26 mouse cellular contexts compared by ENCODE assay signal in the genomic region with DNA sequence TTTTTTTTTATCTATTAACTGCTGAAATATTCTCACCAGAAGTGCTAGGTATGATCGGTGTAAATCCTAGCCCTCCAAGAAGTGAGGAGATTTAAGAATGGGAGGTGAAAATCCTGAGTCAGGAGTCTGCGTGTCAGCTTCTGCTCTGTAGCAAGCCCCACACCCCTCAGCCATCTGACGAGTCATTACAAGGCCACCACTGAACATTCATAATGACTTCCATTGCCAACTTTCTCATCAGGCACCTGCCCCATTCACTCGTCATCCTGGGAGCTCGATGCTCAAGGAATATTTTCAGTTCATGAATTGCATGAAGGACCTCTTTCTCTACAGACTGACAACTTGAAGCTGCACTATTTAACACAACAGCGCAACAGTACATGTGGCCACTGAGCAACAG. TPM values are rescaled to one million over a fixed set of nuclear protein-coding genes. Genes with fewer than 3 reads are reported as not detected.
A peak's percentile ranks its signal among the peaks of the same experiment; 100 is the strongest.
DNase-seq lines count a peak whose midpoint lies in the region.
"Had no signal": no experiment of that assay in that cellular context is flagged by ENCODE, and none has a peak within 500 bp of the region (broad histone marks: within the 10 kb centered on the region; RNA-seq: fewer than 3 reads in every experiment).

No protein-coding gene starts in this region.

- H3K27me3 ChIP-seq in forebrain, embryonic 10.5 days (ENCODE audit: poor library complexity, severe bottlenecking) = no peaks in the 10 kb centered on the region
- H3K27me3 ChIP-seq: embryonic facial prominence, embryonic 13.5 days; forebrain, embryonic 13.5 days; heart, embryonic 13.5 days had no signal

- 88% methylated on average over 6 of the region's 6 CpGs for WGBS in forebrain, embryonic 10.5 days

- DNase-seq in adrenal gland, adult (ENCODE audit: inconsistent age in 2 of 2, low spot score in 1 of 2) = peak; percentile 21 to 51
- DNase-seq in adrenal gland, adult 18-20 months (ENCODE audit: low spot score in 2 of 2) = no peak
- DNase-seq in adrenal gland, postnatal 14 days = peak; percentile 18
- DNase-seq in adrenal gland, adult 8-10 months = no peak
- DNase-seq in 3T3-L1 (ENCODE audit: low read depth, low spot score) = peak; percentile 56
- peak; percentile 27 to 39 for DNase-seq in adrenal gland, postnatal 36 days
- DNase-seq in forebrain, embryonic 10.5 days (ENCODE audit: extremely low spot score, low spot score) = no peak
- DNase-seq: B cell, adult 2 months; cerebellum, adult 11-12 months; cerebellum, adult 8-10 months; cerebellum, postnatal 10 days; cerebellum, postnatal 36 days; embryo, embryonic 11 days; gastrocnemius, postnatal 10 days; heart, adult 18-20 months; heart, postnatal 14 days; heart, postnatal 4 days; kidney, adult 18-20 months had no signal

- no peak overlapping the region for H3K4me3 ChIP-seq in forebrain, embryonic 10.5 days
- H3K4me3 ChIP-seq: embryonic facial prominence, embryonic 10.5 days; embryonic facial prominence, embryonic 13.5 days; erythroblast, embryonic 14.5 days; forebrain, embryonic 13.5 days; heart, embryonic 13.5 days had no signal

- no peak overlapping the region for H3K27ac ChIP-seq in forebrain, embryonic 10.5 days
- H3K27ac ChIP-seq: embryonic facial prominence, embryonic 10.5 days; embryonic facial prominence, embryonic 13.5 days; forebrain, embryonic 13.5 days; heart, embryonic 13.5 days; hindbrain, embryonic 14.5 days; hindbrain, postnatal 0 days had no signal

- H3K36me3 ChIP-seq in forebrain, embryonic 10.5 days (replicated peaks) = no peaks in the 10 kb centered on the region
- H3K36me3 ChIP-seq: embryonic facial prominence, embryonic 10.5 days; embryonic facial prominence, embryonic 13.5 days; heart, embryonic 13.5 days had no signal

- H3K9me3 ChIP-seq in forebrain, embryonic 10.5 days = no peaks in the 10 kb centered on the region
- H3K9me3 ChIP-seq: embryonic facial prominence, embryonic 10.5 days; embryonic facial prominence, embryonic 13.5 days; forebrain, embryonic 13.5 days; heart, embryonic 13.5 days had no signal

- peaks cover 22% of the 10 kb centered on the region for H3K4me1 ChIP-seq in forebrain, embryonic 10.5 days
- H3K4me1 ChIP-seq: forebrain, embryonic 13.5 days had no signal

RNA-seq across cellular contexts. Expression of a gene that starts 32.5 kb away (rescaled TPM):
- 1 to 10 TPM; 7.8 to 8.1 TPM for total RNA-seq in adrenal gland, adult 18-20 months (2021)
- total RNA-seq in adrenal gland, postnatal 14 days (2021) = 6.4 and 8.9 TPM in 2 replicates
- total RNA-seq in adrenal gland, adult 8-10 months (2022) = 10 to 100 TPM in 3 of 4 experiments, 1 to 10 TPM in 1; 9.5 to 21.1 (median 14.6) TPM
- 10 to 100 TPM; 10.5 to 12.1 TPM for total RNA-seq in adrenal gland, postnatal 36 days (2021)
- polyA plus RNA-seq in forebrain, embryonic 10.5 days (2016; fragmentation: Nextera tagmentation; extraction: Ambion mirVana) = 1.9 and 3.9 TPM in 2 replicates
- total RNA-seq: MEL had no signal

Comparison
In these comparisons a context has a peak if more than half of its experiments do, and no peak if none do; other contexts are left out.
1. DNase-seq: peak in adrenal gland, adult (2 of 2), adrenal gland, postnatal 14 days (single experiment), 3T3-L1 (single experiment) and adrenal gland, postnatal 36 days (2 of 2); none in adrenal gland, adult 18-20 months (0 of 2), adrenal gland, adult 8-10 months (single experiment) and forebrain, embryonic 10.5 days (single experiment).